Mouse (Mus musculus) neural tube, embryonic 14.5 days (tissue): ENCODE measurements around the gene Ikzf4. TPM values are rescaled to one million over a fixed set of nuclear protein-coding genes. Genes with fewer than 3 reads are reported as not detected.
"Not testable (repeated sequence)": the region's sequence is repeated elsewhere in the genome, so short reads cannot be mapped to it uniquely, and the experiment has no call there.

Source experiments
- ATAC-seq: fragments of 200-750 bp; cut with Nextera tagmentation; 2 replicates; pipeline ENCODE4 v1.8.0; 2017; ENCODE audit warnings: low read depth, mild to moderate bottlenecking, moderate TSS enrichment, moderate library complexity
- H3K27ac ChIP-seq: fragments of 300-500 bp; sonication (generic); 2 replicates; pipeline ENCODE4 v1.5.1; 2014; ENCODE audit warnings: low read depth, mild to moderate bottlenecking, control low read depth, low read length, moderate library complexity, mixed read lengths
- H3K27me3 ChIP-seq: fragments of 300-500 bp; sonication (generic); 2 replicates; pipeline ENCODE4 v1.6.1; 2014; ENCODE audit warnings: low read length; ENCODE audit not compliant: control insufficient read depth, insufficient read depth
- H3K36me3 ChIP-seq: fragments of 300-500 bp; sonication (generic); 2 replicates; pipeline ENCODE4 v1.6.1; 2014; ENCODE audit warnings: low read length, mixed read lengths; ENCODE audit not compliant: control insufficient read depth, insufficient read depth
- H3K4me1 ChIP-seq: fragments of 300-500 bp; sonication (generic); 2 replicates; pipeline ENCODE4 v1.6.1; 2014; ENCODE audit warnings: low read length; ENCODE audit not compliant: control insufficient read depth, insufficient read depth
- H3K4me2 ChIP-seq: fragments of 300-500 bp; sonication (generic); 2 replicates; pipeline ENCODE4 v1.6.1; 2014; ENCODE audit warnings: mild to moderate bottlenecking, low read depth, low read length, control low read depth
- H3K4me3 ChIP-seq: fragments of 300-500 bp; sonication (generic); 2 replicates; pipeline ENCODE4 v1.5.1; 2014; ENCODE audit warnings: low read depth, low read length, control low read depth, mixed read lengths
- H3K9ac ChIP-seq: fragments of 300-500 bp; sonication (generic); replicated peaks from 2 replicates; pipeline ENCODE4 v1.6.1; 2014; ENCODE audit warnings: low read depth, mild to moderate bottlenecking, control low read depth, low read length, mixed read lengths
- H3K9me3 ChIP-seq: fragments of 300-500 bp; sonication (generic); 2 replicates; pipeline ENCODE4 v1.6.1; 2016; ENCODE audit warnings: low read length; ENCODE audit not compliant: control insufficient read depth
- whole genome bisulfite sequencing: fragments of 180-500 bp; shearing (Covaris S2); extraction: QIAGEN DNeasy Blood & Tissue Kit; methylation state at CpG from one replicate; pipeline ENCODE4 v1.1.7; 2014; 5-methylcytosine and 5-hydroxymethylcytosine counted together
- polyA plus RNA-seq: library from polyadenylated mRNA; unstranded; fragments of >200 nt; fragmentation: Nextera tagmentation; extraction: Ambion mirVana; gene quantifications from 2 replicates; pipeline ENCODE4 v1.2.1, GENCODE M21; 2014

Ikzf4 gene
- polyA plus RNA-seq, 1 experiment from 2014 or later = 22.9 TPM

DNA sequence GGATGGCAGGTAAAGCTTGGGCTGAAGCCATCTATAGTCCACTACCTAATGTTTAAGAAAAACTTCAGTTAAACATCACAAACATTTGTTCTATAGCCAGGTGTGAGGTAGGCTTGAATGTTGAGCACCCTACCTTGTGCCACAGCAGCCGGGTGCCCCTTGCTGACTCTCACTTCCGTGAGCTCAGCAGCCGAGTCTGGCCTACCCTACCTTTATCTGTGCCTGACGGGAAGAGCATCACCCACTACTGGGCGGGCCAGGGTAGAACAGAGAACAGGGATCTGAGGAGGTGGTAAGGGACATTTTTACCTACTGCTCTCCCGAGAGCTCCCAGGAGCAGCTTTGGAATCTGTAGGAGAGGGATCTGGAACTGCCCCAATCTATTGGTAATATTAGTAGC lies 3.0 kb downstream of the Ikzf4 start:
- Histone ChIP-seq H3K4me1 (peaks cover 29% of the 10 kb centered on the region), H3K9ac (no peak overlapping the region), H3K27me3 (no peaks in the 10 kb centered on the region), H3K4me2 (no peak overlapping the region), H3K9me3 (no peaks in the 10 kb centered on the region), H3K4me3 (no peak overlapping the region), H3K27ac (no peak overlapping the region), H3K36me3 (peaks cover 23% of the 10 kb centered on the region)
- 86% methylated on average over 6 of the region's 6 CpGs for WGBS
- ATAC-seq = no peak

DNA sequence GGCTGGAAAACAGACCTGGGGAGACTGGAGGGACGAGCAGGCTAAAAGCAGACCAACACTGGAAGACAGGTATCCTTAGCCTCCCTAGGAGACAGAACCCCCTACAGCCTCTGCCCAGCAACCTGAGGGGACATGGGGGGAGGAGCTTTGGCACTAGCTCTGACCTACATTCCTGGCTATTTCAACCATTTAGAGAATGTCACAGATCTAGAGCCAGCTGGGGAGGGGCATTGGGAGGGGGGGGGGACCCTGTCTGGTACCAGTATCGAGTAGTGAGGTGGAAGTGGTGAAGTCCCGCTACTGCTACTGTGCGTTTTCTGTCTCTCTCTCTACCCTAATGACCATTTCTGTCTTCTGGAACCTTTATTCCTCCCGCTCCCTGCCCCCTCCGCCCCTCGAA lies 3.9 kb downstream of the Ikzf4 start:
- no peak for ATAC-seq
- H3K36me3 ChIP-seq = peaks cover 26% of the 10 kb centered on the region
- WGBS = 85% methylated on average over 7 of the region's 7 CpGs

DNA sequence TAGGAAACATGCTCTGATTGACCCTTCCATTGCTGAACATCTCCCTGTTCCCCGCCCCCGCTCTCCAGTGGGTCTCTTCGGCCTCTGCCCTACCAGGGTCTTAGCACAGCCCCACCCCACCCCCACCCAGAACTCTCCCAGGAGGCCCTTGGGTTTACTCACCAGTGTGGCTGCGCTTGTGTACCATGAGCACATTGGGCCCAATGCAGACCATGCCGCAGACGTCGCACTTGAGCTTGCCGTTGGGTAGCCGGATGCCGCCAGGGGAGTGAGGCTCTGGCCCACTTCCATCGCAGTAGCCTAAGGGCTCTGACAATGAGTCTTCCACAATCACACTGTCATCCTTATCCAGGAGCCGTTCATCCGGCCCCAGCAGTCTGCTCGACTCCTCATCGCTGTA lies 4.9 kb downstream of the Ikzf4 start:
- Histone ChIP-seq H3K27ac (no peak overlapping the region), H3K27me3 (no peaks in the 10 kb centered on the region), H3K4me3 (no peak overlapping the region), H3K4me1 (peaks cover 23% of the 10 kb centered on the region; the same call in 1 of the 2 replicates), H3K9ac (no peak overlapping the region), H3K9me3 (no peaks in the 10 kb centered on the region), H3K36me3 (peaks cover 35% of the 10 kb centered on the region), H3K4me2 (no peak overlapping the region)
- no peak for ATAC-seq
- 90% methylated on average over 15 of the region's 15 CpGs for WGBS

More for the DNA sequence above, 3.9 kb downstream of the Ikzf4 start:
- H3K4me1 ChIP-seq = peaks cover 28% of the 10 kb centered on the region
- no peaks in the 10 kb centered on the region for H3K9me3 ChIP-seq
- no peak overlapping the region for H3K9ac ChIP-seq
- H3K4me2 ChIP-seq = no peak overlapping the region
- H3K27me3 ChIP-seq = no peaks in the 10 kb centered on the region
- H3K27ac ChIP-seq = no peak overlapping the region
- no peak overlapping the region for H3K4me3 ChIP-seq

DNA sequence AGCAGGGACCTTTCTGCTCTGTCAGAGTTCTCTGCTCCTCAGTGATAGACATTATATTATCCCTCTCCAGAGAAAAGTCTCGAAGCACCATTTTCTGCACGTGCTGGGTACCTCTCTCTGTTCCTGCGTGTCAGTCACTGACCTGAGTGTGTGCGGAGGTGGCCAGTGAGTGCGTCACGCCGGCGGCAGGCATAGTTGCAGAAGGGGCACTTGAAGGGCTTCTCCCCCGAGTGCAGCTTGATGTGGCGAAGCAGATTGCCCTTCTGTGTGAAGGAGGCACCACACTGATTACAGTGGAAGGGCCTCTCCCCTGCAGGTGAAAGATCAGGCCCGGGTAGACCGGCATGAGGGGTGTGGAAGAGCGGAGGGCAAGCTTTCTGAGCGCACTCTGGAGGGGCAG lies 5.8 kb downstream of the Ikzf4 start:
- ATAC-seq = no peak
- peaks cover 44% of the 10 kb centered on the region for H3K36me3 ChIP-seq
- H3K4me1 ChIP-seq = peaks cover 20% of the 10 kb centered on the region; the same call in 1 of the 2 replicates
- no peaks in the 10 kb centered on the region for H3K9me3 ChIP-seq
- no peaks in the 10 kb centered on the region for H3K27me3 ChIP-seq
- WGBS = 88% methylated on average over 14 of the region's 14 CpGs
- no peak overlapping the region for H3K27ac ChIP-seq
- no peak overlapping the region for H3K4me2 ChIP-seq
- no peak overlapping the region for H3K4me3 ChIP-seq
- H3K9ac ChIP-seq = no peak overlapping the region

DNA sequence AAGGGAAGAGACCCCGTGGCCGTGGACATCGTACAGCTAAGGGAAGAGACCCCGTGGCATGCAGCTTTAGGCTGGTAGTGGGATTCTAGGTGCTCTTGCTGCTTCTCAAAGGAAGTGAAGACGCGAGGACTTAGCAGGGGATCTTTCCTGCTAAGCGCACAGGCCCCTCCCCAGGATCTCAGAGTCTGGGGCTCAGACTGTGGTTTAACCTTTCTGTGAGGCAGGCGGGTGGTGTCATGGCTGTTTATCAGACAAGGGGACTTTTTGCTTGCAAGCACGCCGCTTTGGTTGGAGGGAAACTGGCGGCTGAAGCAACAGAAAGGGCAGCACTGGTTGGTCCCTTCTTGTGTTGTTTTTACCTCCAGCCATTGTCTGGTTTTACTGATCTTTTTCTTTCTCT lies 8.8 kb downstream of the Ikzf4 start:
- H3K27me3 ChIP-seq = no peaks in the 10 kb centered on the region
- WGBS = 9% methylated on average over 11 of the region's 11 CpGs
- no peaks in the 10 kb centered on the region for H3K4me1 ChIP-seq
- peaks cover 70% of the 10 kb centered on the region for H3K36me3 ChIP-seq
- no peak for ATAC-seq
- H3K27ac ChIP-seq = no peak overlapping the region
- 0 out of 2 replicates have a peak overlapping the region, but pooled peaks have one; percentile 8 for H3K4me2 ChIP-seq
- H3K4me3 ChIP-seq = no peak overlapping the region
- H3K9me3 ChIP-seq = no peaks in the 10 kb centered on the region
- H3K9ac ChIP-seq = no peak overlapping the region

DNA sequence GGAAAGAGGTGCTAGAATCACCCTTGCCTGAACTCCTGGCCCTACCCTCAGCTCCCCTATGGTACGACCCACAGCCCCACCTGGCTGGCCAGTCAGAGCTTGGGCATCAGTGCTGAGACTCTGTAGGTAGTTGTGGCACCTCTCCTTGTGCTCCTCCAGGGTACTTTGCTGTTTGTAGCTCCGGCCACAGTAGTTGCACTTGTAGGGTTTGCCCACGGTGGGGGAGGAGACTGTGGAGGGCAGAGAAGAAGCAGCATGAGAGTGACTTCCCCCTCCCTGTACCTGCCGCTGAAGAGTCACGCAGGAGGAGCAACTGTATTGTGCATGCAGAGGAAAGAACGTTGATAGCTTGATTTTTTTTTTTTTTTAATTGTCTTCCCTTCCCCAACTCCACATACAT lies 9.2 kb downstream of the Ikzf4 start:
- WGBS = 50% methylated on average over 5 of the region's 6 CpGs
- ATAC-seq = no peak

DNA sequence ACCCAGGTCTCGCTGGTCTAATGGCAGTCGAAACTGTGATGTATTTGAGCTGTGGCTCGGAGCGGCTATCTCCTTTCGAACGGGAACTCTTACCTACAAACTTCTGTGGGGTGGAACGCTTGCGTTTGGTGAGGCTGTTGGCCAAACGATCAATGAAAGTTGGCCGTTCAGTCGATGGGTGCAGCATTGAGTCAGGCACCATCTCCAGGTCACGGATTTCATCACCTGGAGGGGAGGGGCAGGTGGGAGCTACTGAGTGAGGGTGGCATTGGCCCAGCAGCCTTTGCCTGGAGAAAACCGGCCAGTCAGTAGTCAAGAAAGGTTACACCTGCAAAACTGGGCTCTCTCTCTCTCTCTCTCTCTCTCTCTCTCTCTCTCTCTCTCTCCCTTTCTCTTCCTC lies 10.1 kb downstream of the Ikzf4 start:
- no peak for ATAC-seq
- Histone ChIP-seq H3K27ac (no peak overlapping the region), H3K9me3 (no peaks in the 10 kb centered on the region), H3K4me2 (no peak overlapping the region), H3K4me1 (no peaks in the 10 kb centered on the region), H3K36me3 (peaks cover 67% of the 10 kb centered on the region), H3K9ac (no peak overlapping the region), H3K4me3 (no peak overlapping the region), H3K27me3 (no peaks in the 10 kb centered on the region)
- 97% methylated on average over 13 of the region's 13 CpGs for WGBS

More for the DNA sequence above, 9.2 kb downstream of the Ikzf4 start:
- no peak overlapping the region for H3K9ac ChIP-seq
- H3K27ac ChIP-seq = no peak overlapping the region
- peaks cover 70% of the 10 kb centered on the region for H3K36me3 ChIP-seq
- H3K9me3 ChIP-seq = no peaks in the 10 kb centered on the region
- no peak overlapping the region for H3K4me3 ChIP-seq
- H3K27me3 ChIP-seq = no peaks in the 10 kb centered on the region
- H3K4me2 ChIP-seq = no peak overlapping the region
- no peaks in the 10 kb centered on the region for H3K4me1 ChIP-seq

DNA sequence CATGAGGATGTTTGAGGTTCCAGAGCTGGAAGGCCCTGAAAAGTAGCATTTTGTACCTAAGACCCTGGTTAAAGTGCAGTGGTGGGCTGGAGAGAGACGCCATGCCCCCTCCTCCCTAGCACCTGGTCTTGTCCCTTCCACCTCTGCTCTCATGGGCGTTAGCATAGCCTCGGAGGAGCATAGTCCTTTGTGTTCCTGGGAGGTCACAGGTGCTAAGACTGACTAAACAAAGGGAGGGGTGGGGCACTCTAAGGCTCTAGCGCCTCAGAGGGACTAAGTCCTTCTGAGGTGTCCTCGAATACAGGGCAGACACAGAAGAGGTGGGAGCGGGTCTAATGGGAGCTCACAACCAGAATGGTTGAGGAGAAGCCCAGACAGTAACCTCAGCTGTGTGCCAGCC lies 14.2 kb downstream of the Ikzf4 start:
- peaks cover 42% of the 10 kb centered on the region for H3K36me3 ChIP-seq
- H3K27me3 ChIP-seq = no peaks in the 10 kb centered on the region
- H3K9ac ChIP-seq = no peak overlapping the region
- H3K4me2 ChIP-seq = no peak overlapping the region
- no peak overlapping the region for H3K4me3 ChIP-seq
- H3K4me1 ChIP-seq = no peaks in the 10 kb centered on the region
- no peak for ATAC-seq
- WGBS = 21% methylated on average over 6 of the region's 6 CpGs
- H3K27ac ChIP-seq = no peak overlapping the region
- H3K9me3 ChIP-seq = no peaks in the 10 kb centered on the region

DNA sequence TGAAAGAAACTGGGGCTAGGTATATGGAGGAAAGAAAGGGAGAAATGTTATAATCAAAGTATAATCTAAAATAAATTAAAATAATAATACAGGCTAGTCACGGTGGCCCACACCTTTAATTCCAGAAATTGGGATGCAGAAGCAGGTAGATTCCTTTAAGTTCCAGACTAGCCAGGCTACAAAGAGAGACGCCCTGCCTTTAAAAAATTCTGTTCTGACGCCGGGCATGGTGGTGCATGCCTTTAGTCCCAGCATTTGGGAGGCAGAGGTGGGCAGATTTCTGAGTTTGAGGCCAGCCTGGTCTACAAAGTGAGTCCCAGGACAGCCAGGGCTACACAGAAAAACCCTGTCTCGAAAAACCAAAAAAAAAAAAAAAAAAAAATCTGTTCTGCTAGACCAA lies 15.5 kb downstream of the Ikzf4 start:
- WGBS = 90% methylated on average over 5 of the region's 5 CpGs
- not testable (repeated sequence) for H3K9me3 ChIP-seq, ATAC-seq, H3K27ac ChIP-seq, H3K4me3 ChIP-seq, H3K4me2 ChIP-seq, H3K4me1 ChIP-seq, H3K9ac ChIP-seq, H3K27me3 ChIP-seq
- peaks cover 29% of the 10 kb centered on the region for H3K36me3 ChIP-seq

DNA sequence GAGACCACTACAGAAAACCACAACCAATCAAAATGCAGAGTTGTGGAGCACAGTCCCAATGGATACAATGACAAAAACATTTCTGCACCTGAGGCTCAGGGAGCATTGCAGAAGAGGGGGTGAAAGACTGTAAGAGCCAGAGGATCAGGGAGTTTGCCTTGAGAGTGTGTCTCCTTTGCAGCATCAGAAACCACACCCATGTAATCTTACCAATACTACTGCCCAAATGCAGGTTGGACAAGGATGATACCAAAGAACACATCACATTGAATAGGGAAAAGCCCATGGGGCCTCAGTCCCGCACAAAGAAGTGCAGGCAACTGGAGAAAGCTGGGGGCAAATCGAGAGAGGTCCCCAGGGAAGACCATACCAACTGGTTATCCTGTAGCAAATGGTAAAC lies 16.0 kb downstream of the Ikzf4 start:
- Histone ChIP-seq H3K4me3 (no peak overlapping the region), H3K9ac (no peak overlapping the region), H3K9me3 (no peaks in the 10 kb centered on the region), H3K4me2 (no peak overlapping the region), H3K36me3 (peaks cover 24% of the 10 kb centered on the region), H3K27ac (no peak overlapping the region), H3K4me1 (peaks cover 6% of the 10 kb centered on the region; the same call in 1 of the 2 replicates), H3K27me3 (no peaks in the 10 kb centered on the region)
- WGBS = 60% methylated on average over 2 of the region's 2 CpGs
- no peak for ATAC-seq
